Mouse (Mus musculus) embryonic facial prominence, embryonic 11.5 days (tissue): ENCODE measurements around the gene Sdr39u1. TPM values are rescaled to one million over a fixed set of nuclear protein-coding genes. Genes with fewer than 3 reads are reported as not detected.

ENCODE experiments used
- ATAC-seq: fragments of 200-750 bp; cut with Nextera tagmentation; replicated peaks from 2 replicates; pipeline ENCODE4 v1.8.0; 2017; ENCODE audit warnings: low read depth; ENCODE audit not compliant: insufficient number of reproducible peaks, low FRiP score, low TSS enrichment
- DNase-seq: peaks from one replicate; pipeline ENCODE4 v3.0.0-alpha.2; 2015; ENCODE audit warnings: low spot score
- H3K27ac ChIP-seq: fragments of 300-500 bp; sonication (generic); replicated peaks from 2 replicates; pipeline ENCODE4 v1.5.1; 2014; ENCODE audit warnings: mild to moderate bottlenecking, low read depth, low read length, control low read depth
- H3K27me3 ChIP-seq: fragments of 300-500 bp; sonication (generic); 2 replicates; pipeline ENCODE4 v1.6.1; 2014; ENCODE audit warnings: mild to moderate bottlenecking, low read length, moderate library complexity, mixed read lengths; ENCODE audit not compliant: control insufficient read depth, insufficient read depth
- H3K36me3 ChIP-seq: fragments of 300-500 bp; sonication (generic); replicated peaks from 2 replicates; pipeline ENCODE4 v1.6.1; 2014; ENCODE audit warnings: low read depth, mild to moderate bottlenecking, low read length, moderate library complexity, mixed read lengths; ENCODE audit not compliant: control insufficient read depth, insufficient read depth
- H3K4me1 ChIP-seq: fragments of 300-500 bp; sonication (generic); 2 replicates; pipeline ENCODE4 v1.6.1; 2014; ENCODE audit warnings: low read length, mixed read lengths; ENCODE audit not compliant: control insufficient read depth, insufficient read depth
- H3K4me2 ChIP-seq: fragments of 300-500 bp; sonication (generic); 2 replicates; pipeline ENCODE4 v1.6.1; 2014; ENCODE audit warnings: low read depth, mild to moderate bottlenecking, control low read depth, low read length, moderate library complexity
- H3K4me3 ChIP-seq: fragments of 300-500 bp; sonication (generic); 2 replicates; pipeline ENCODE4 v1.5.1; 2014; ENCODE audit warnings: low read depth, low read length, control low read depth
- H3K9ac ChIP-seq: fragments of 300-500 bp; sonication (generic); replicated peaks from 2 replicates; pipeline ENCODE4 v1.6.1; 2014; ENCODE audit warnings: mild to moderate bottlenecking, control low read depth, low read length
- H3K9me3 ChIP-seq: fragments of 300-500 bp; sonication (generic); replicated peaks from 2 replicates; pipeline ENCODE4 v1.6.1; 2016; ENCODE audit warnings: mild to moderate bottlenecking, low read length, inconsistent platforms, mixed read lengths; ENCODE audit not compliant: control insufficient read depth
- WGBS: fragments of 180-500 bp; shearing (Covaris S2); extraction: QIAGEN DNeasy Blood & Tissue Kit; methylation state at CpG from one replicate; pipeline ENCODE4 v1.1.7; 2014; 5-methylcytosine and 5-hydroxymethylcytosine counted together
- polyA plus RNA-seq: library from polyadenylated mRNA; unstranded; fragments of >200 nt; fragmentation: Nextera tagmentation; extraction: Ambion mirVana; gene quantifications from 2 replicates; pipeline ENCODE4 v1.2.1, GENCODE M21; 2014

Sdr39u1 gene
- polyA plus RNA-seq, 1 experiment from 2014 or later = 55.7 TPM

DNA sequence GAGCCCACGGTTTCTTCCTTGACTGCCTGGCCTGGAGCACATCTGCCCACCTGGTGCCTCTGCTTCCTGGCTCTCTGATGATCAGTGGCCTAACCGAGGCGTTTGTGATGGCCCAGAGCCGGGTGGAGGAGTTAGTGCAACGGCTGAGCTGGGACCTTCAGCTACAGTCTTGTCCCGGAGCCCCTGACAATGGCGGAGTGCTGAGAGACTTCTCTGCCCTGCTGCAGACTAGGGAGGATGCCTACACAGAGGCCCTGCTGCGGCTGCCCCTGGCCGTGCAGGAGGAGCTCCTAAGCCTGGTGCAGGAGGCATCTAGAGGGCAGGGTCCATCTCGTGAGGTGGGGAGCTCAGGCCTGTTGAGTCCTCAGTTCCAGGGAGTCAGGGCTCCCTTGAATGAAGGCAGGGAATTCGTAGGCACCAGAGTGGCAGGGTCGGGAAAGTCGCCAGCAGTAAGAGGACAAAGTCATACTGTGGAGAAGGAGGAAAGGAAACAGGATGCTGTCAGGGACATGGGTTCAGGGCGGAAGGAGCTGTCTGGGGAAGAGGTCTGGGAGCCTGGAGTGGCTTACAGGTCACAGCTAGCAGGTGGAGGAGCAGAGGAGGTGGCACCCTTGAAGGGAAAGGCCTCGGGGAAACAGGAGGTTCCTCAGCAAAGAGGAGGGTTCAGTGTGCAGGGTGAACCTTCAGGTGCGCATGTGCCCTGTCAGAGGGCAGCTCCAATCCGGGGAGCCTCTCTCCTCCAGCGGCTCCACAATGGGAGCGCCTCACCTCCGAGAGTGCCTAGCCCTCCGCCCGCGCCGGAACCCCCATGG is 13.3 kb downstream of the Sdr39u1 start:
- 80% methylated on average over 24 of the region's 24 CpGs for WGBS
- Histone ChIP-seq H3K9ac (0 out of 2 replicates have a peak overlapping the region, but pooled peaks have one; percentile 5), H3K4me1 (no peaks in the 10 kb centered on the region), H3K4me3 (no peak overlapping the region), H3K27ac (no peak overlapping the region), H3K9me3 (no peaks in the 10 kb centered on the region), H3K27me3 (no peaks in the 10 kb centered on the region), H3K36me3 (peaks cover 13% of the 10 kb centered on the region), H3K4me2 (no peak overlapping the region)
- no peak for DNase-seq
- no peak for ATAC-seq

DNA sequence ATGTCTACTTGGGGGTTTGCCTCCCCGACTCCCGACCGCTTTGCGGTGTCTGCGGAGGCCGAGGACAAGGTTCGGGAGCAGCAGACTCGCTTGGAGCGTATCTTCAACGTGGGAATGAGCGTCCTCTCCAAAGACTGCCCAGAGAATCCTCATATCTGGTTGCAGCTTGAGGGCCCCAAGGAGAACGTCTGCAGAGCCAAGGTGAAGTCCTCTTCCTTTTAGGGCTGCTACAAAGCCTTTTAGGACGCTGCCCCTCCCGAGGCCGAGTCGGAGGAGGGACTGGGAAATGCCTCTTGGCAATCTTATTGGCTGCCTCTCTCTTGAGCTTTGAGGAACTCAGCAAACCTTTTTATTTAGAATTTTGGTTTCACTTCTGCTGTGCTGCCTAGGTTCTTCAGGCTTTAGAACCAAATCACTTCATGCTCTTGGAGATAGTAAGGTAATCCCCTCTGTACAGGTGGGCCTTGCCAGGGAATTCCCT is 14.3 kb downstream of the Sdr39u1 start:
- Histone ChIP-seq H3K4me1 (no peaks in the 10 kb centered on the region), H3K27ac (peak overlapping the region; percentile 84; the same call in 1 of the 2 replicates), H3K27me3 (no peaks in the 10 kb centered on the region), H3K9ac (peak overlapping the region; percentile 74), H3K4me3 (peak overlapping the region; percentile 76), H3K9me3 (no peaks in the 10 kb centered on the region), H3K36me3 (peaks cover 9% of the 10 kb centered on the region), H3K4me2 (peak overlapping the region; percentile 85)
- peak; percentile 23 for DNase-seq
- no peak for ATAC-seq
- WGBS = 11% methylated on average over 16 of the region's 16 CpGs

DNA sequence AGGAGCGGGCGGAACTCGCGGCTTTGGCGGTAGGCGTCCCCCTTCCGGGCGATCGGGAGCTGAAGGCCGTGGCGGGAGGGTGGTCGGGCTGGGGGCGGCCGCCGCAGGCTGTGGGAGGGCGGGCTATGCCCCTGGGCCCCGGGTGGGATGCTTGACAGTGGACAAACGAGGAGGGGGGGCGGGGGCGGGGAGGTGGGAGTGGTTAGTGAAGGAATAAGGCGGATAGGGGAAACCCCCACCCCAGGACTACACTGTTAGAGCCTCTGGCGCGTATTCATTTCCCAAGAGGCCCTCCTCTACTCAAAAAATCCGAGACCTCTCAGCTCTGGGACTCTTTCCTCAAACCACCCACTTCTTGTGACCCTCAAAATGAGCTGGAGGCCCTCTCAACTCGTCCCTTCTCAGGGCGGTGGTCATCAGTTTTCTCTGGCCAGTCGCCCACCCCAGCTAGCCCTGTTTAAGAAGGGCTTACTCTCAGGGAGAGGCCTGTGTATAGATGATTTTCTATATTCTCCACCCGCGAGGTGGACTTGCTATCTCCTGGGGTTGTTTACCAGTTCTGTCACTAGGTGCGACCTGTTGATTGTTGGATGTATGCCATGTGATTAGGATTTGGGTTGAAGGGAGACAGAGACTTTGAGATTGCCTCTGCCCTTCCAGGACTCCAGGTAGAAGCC is 14.8 kb downstream of the Sdr39u1 start:
- no peaks in the 10 kb centered on the region for H3K9me3 ChIP-seq
- no peaks in the 10 kb centered on the region for H3K4me1 ChIP-seq
- WGBS = 0% methylated on average over 15 of the region's 30 CpGs
- ATAC-seq (peak; percentile 67), DNase-seq (peak; percentile 56)
- H3K36me3 ChIP-seq = peaks cover 9% of the 10 kb centered on the region
- H3K27ac ChIP-seq = peak overlapping the region; percentile 84
- peak overlapping the region; percentile 76 for H3K4me3 ChIP-seq
- H3K27me3 ChIP-seq = no peaks in the 10 kb centered on the region
- peak overlapping the region; percentile 74 for H3K9ac ChIP-seq
- peak overlapping the region; percentile 85 for H3K4me2 ChIP-seq

DNA sequence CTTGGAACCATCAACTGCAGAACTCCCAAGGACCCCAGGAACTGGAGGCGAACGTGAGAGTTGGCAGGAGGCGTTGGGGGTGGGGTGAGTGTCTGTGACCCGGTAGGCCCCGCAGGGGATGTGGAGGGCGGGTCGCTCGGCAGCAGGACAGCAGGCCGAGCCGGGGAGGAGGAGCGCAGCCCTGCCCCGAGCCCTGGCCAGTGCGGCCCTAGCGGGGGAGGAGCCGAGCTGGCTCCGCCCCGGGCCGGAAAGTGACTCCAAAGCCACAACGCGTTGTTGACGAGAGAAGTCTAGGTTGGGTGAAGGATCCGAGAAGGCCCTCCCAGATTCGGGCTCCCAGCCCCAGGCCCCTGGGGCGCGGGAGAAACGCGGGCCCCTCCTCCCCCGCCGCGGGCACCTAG is 15.4 kb downstream of the Sdr39u1 start, which contains the start of gene Khnyn:
Gene Khnyn (plus strand): TSS at position 235 of the 401 bp plus-strand sequence.
- H3K36me3 ChIP-seq = peaks cover 9% of the 10 kb centered on the region
- under 1% methylated on average over 29 of the region's 30 CpGs for WGBS
- H3K4me2 ChIP-seq = peak within 1 kb of the TSS; percentile 85
- H3K4me3 ChIP-seq = peak within 1 kb of the TSS; percentile 76
- H3K27ac ChIP-seq = peak within 1 kb of the TSS; percentile 84
- H3K4me1 ChIP-seq = no peaks in the 10 kb centered on the region
- peak within 1 kb of the TSS; percentile 74 for H3K9ac ChIP-seq
- H3K27me3 ChIP-seq = no peaks in the 10 kb centered on the region
- H3K9me3 ChIP-seq = no peaks in the 10 kb centered on the region
- peak; percentile 93 for DNase-seq
- peak; percentile 93 for ATAC-seq

DNA sequence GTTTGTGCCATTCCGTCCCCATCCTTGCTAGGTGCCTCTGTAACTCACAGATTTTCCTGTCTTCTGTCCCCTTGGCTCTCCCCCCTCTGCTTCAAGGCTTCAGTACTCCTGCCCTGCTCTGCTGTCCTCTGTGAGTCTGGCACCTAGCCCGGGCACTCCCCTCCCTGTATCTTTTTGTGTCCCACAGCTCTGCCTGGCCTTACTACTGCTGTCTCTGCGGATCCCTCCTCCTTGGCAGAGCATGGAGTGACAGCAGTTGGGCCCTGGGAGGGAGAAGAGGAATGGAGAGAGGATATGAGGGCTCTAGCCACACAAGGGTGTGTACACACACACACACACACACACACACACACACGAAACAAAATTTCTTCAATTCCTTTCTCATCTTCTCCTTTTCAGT is 15.9 kb downstream of the Sdr39u1 start, which contains the start of gene Cbln3:
Gene Cbln3 (minus strand): TSS at position 227 of the 400 bp plus-strand sequence.
- Histone ChIP-seq H3K4me3 (peak within 1 kb of the TSS; percentile 76), H3K27ac (peak within 1 kb of the TSS; percentile 84), H3K9ac (peak within 1 kb of the TSS; percentile 74), H3K9me3 (no peaks in the 10 kb centered on the region), H3K36me3 (peaks cover 9% of the 10 kb centered on the region), H3K4me2 (peak within 1 kb of the TSS; percentile 85), H3K27me3 (no peaks in the 10 kb centered on the region), H3K4me1 (no peaks in the 10 kb centered on the region)
- ATAC-seq (peak; percentile 29; the same call in 1 of the 2 replicates), DNase-seq (no peak)
- WGBS = 36% methylated on average over 4 of the region's 4 CpGs

DNA sequence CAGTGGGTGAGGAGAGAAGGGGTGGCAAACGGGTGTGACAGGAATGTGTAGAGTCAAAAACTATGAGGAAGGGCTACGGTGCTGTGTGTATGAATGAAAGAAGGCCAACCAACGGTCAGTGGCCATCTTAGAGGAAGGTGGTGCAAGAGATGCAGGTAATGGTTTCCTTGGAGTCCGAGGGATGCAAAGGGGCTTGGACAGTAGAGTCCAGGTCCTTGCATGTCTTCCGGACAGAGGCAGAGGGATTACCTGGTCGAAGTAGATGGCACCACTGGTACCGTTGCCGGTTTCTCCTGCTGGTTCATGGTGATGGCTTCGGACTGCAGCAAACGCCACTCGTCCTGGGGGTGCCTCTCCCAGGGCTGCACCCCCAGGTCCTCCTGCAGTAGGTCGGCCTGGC is 16.4 kb downstream of the Sdr39u1 start:
- WGBS = 91% methylated on average over 12 of the region's 12 CpGs
- no peaks in the 10 kb centered on the region for H3K4me1 ChIP-seq
- H3K27ac ChIP-seq = no peak overlapping the region
- no peak overlapping the region for H3K4me3 ChIP-seq
- no peak for DNase-seq
- no peak overlapping the region for H3K9ac ChIP-seq
- no peak overlapping the region for H3K4me2 ChIP-seq
- no peaks in the 10 kb centered on the region for H3K27me3 ChIP-seq
- no peaks in the 10 kb centered on the region for H3K9me3 ChIP-seq
- H3K36me3 ChIP-seq = peaks cover 9% of the 10 kb centered on the region
- ATAC-seq = no peak

DNA sequence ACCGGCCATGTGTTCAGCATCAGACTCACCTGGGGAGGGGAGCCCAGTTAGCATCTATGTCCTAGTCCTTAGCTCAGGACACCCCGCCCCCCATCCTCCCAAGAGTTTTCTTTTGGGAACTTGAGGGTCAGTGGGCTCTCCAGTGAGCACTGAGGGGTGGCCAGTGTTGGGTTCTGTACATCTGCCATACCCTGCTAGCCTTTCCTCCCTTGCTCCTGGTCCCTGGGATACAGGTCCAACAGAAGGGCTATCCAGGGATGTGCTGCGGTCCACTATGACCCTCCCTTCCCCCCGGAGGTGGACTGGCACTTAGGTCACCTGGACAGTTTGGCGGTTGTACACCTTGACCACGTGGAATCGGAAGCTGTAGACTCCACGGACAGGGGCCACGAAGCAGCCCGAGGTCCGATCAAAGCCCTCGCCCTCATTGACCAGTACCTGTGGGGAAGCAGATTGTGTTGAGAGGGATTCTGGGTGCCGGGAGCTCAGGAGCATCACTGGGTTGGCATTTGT is 16.9 kb downstream of the Sdr39u1 start:
- Histone ChIP-seq H3K4me3 (no peak overlapping the region), H3K27ac (no peak overlapping the region), H3K36me3 (peaks cover 6% of the 10 kb centered on the region), H3K4me1 (no peaks in the 10 kb centered on the region), H3K4me2 (no peak overlapping the region), H3K9ac (no peak overlapping the region), H3K27me3 (no peaks in the 10 kb centered on the region), H3K9me3 (no peaks in the 10 kb centered on the region)
- 90% methylated on average over 13 of the region's 13 CpGs for WGBS
- DNase-seq (no peak), ATAC-seq (no peak)
